Mouse (Mus musculus) bone marrow, adult 2 months (tissue): ENCODE data around the gene Alb.

Source experiments
- CTCF ChIP-seq: fragments of 200-500 bp; IDR thresholded peaks from 2 replicates; pipeline ENCODE4 v1.5.1; 2011; ENCODE audit warnings: low read length, control low read depth; ENCODE audit not compliant: control insufficient read depth, insufficient read depth
- POLR2A ChIP-seq: fragments of 200-500 bp; IDR thresholded peaks from 2 replicates; pipeline ENCODE4 v1.6.1; 2011; ENCODE audit warnings: low read depth, mild to moderate bottlenecking, control low read depth, low read length, borderline replicate concordance; ENCODE audit not compliant: control insufficient read depth

DNA sequence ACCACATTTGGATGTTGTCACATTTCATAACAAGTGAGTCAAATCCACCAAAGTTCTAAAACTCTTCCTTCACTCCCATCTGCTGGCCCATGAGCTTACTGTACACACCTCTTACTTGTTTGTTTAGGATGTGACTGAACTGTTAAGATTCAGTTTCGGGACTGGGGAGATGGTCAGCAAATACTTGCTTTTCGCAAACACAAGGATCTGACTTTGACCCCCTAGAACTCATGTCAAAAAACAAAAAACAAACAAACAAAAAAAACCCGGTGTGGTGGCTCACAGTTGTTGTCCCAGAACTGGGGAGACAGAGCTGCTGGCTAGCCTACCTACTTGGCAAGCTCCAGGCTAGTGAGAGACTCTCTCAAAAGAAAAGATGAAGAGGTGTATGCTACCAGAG is 35.5 kb upstream of the Alb start:
- TF ChIP-seq POLR2A (no peak), CTCF (no peak)
